Mouse (Mus musculus) testis, postnatal 14 days (tissue): ENCODE measurements around the gene Paqr3.

ENCODE experiments used
- DNase-seq: peaks from one replicate; pipeline ENCODE4 v3.0.0; 2021; ENCODE audit warnings: low spot score

Gene Paqr3

DNA sequence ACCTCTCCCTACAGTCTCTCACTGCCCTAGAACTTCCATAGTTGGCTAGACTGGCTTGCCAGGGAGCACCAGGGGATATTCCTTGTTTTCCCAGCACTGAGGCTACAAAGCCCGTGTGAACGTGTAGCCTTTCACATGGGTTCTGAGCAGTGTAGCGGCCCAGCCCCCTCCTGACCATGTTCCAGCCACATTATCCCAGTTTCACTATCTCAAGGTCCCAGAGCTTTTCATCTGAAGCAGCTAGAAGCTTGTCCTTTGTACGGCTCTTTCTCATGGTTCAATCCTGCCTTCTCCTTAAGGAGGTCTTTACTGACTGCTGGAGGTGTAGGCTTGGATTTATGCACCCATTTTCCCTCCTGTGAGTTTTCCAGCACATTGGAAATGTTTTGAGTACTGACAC lies 26.9 kb downstream of the Paqr3 start:
- DNase-seq = no peak

DNA sequence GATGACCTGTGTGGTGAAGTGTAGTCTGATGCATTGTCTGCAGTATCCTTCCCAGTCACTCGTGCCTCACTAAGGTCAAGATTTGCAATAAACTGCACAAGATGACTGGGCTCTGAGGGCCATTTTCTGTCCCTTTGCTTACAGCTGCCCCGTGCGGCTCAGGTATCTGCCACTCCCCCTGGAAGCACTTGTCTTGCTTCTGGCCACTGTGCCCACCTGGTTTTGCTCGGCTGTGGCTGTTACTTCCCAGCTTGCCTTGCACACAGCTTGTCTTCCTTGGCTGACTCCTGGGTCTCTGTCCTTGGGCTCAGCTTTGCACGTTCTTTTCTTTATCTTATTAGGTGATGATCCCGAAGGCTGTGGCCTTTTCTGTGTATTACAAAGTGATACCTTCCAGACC lies 27.7 kb downstream of the Paqr3 start:
- no peak for DNase-seq

GRCm38 (mm10) chr5:97081481-97081880 lies 29.9 kb downstream of the Paqr3 start:
- no peak for DNase-seq

DNA sequence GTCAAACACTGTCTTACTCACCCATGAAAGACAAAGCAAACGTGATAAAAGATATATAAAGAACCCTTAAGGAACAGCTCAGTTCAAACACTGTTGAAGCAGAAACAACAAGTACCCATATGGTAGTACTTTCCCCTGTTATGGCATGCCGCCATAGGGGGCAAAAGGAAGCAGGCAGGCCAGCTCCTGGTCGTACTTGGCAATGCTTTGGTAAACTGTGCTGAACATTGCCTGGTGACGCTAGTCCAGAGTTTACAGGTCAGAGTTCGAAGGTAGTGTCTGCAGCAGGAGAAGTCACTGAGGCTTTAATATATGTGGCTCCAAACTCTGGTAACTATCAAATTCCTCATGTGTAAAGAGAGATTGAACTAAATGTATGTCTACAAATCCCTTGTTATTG lies 32.8 kb downstream of the Paqr3 start:
- no peak for DNase-seq

GRCm38 (mm10) chr5:97077676-97078075 lies 33.7 kb downstream of the Paqr3 start:
- DNase-seq = no peak

DNA sequence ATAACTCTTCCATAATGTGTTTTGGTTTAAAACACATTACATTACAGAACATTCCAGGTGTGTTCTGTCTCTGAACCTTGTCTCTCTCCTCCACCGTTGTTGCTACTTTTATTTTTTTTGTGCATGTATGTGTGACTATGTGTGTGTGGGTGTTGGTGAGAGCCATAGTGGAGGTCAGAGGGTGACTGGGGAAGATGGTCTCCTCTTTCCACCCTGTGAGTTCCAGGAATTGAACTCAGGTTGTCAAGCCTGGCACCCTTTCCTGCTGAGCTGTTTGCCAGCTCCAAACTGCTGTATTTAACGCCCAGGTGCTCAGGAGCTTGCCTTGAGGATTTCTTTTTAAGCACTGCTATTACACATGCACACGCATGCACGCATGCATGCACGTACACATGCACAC lies 35.2 kb downstream of the Paqr3 start:
- no peak for DNase-seq

DNA sequence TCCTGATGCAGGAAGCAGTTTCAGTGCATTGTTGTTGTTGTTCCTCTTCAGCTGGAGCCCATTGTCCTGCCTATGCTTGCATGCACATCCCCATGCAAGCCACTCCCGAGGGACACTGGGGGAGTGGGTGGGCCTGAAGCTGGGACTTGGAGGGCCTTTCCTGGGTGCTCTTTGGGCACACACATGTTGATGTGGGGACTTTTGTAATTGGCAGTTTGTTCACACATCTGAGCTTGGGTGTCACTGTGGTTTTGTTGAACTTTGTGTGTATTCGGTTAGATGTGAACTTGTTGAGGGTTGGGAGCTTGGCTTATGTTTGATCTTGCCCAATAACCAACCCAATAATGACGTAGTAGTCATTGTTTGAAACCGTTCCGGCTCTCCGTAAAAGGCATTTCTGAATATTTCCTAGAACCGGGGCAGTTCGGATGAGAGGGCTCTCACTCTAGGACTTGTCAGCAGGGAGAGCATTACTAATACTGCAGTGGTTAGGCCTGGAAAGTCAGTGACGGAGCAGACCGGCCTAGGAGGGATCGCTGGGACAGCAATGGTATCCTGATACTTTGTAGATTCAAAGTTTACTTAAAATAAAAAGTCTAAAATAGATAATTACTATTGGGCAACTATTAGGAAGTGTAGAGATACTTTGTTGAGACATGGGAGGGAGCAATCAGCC lies 35.8 kb downstream of the Paqr3 start:
- DNase-seq = no peak

DNA sequence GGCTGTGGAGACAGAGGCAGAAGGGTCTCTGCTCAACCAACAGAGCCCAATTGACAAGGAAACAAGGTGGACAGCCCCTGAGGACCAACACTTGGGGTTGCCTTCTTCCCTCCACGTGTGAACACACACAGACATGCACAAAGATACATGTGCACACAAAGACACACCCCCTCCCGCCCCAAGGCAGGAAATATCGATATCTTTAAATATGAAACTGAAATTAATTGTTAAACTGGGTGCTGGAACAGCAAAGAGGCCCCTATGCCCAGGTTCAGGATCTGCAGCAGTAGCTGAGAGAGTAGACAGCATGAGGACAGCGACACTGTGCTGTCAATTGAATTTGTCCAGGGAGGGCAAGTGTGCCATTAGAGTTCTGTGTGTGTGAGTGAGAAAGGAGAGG lies 45.6 kb downstream of the Paqr3 start:
- DNase-seq = no peak

DNA sequence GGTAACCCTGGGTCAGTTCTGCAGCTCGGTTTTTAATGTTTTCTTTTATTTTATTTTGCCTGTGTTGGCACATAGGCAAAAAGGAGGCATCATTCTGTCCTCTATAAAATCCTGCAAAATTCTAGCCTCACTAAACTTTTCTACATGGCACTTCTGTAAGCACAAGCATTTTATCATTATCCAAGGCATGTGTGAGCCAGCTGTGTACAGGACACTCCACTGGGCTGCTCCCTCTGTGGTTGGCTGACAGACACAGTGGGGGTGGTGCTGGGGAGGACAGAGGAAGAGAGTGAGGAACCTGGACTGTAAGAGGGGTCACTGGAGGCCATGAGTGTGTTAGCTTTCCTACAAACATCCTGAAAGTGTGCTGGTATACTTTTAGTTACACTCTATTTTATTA lies 49.4 kb downstream of the Paqr3 start:
- no peak for DNase-seq

DNA sequence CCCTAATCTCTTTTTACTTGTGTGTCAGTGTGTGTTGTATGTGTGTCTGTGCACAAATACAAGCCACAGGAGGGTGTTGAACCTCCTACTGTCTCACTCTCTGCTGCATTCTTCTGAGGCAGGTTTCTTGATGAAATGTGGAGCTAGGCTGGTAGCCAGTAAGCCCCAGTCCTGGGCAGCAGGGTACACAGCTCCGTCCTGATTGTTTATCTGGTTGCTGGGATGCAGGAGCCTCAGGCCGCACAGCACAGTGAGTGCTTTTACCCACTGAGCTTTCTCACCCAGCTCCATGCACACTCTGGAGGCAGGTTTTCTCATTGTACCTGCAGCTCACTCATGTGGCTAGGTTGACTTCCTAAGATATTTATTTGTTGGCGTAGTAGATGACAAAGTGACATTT lies 50.5 kb downstream of the Paqr3 start:
- no peak for DNase-seq

- DNase-seq = no peak
Measured at GRCm38 (mm10) chr5:97056791-97057450, 54.5 kb downstream of the Paqr3 start.

DNA sequence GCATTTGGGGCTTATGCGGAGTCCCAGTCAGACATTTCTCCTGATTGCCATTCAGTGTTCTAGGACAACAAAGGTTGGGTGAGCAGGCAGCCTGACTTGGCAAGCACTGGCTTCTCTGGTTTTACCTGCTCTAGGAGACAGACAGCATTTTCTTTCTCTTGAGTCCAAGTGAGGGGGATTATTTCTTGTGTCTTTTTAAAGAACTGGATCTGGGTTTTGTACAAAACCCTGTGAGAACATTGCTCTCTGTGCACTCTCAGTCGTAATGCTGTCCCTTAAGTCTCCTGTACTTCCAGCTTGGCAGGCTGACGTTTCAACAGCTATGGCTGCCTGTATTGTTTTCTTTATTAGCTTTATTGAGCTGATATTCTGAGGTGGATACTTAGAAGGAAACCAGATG lies 55.0 kb downstream of the Paqr3 start:
- no peak for DNase-seq

- DNase-seq = no peak
Measured at GRCm38 (mm10) chr5:97055511-97056068, 55.8 kb downstream of the Paqr3 start.

DNA sequence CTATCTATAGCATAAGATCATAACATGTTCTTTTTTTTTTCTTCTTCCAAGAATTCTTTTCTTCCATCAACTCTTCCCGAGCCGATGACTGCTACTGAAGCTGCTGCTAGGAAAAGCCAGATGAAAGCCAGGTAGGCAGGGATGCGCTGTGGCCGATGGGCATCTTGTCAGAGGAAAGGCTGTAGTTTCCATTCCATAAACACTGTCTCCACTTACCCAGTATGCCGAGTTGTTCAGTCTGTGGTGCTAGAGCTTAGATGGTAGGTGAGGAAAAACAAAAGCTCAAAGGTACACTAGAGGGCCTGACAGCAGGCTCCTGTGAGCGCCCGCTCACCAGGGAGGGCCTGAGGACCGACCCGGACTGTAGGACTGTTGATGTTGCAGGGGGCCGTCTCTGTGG lies 56.6 kb downstream of the Paqr3 start:
- DNase-seq = no peak

GRCm38 (mm10) chr5:97054166-97054565 lies 57.2 kb downstream of the Paqr3 start:
- DNase-seq = no peak

- no peak for DNase-seq
Measured at GRCm38 (mm10) chr5:97048905-97049304, 62.5 kb downstream of the Paqr3 start.

DNA sequence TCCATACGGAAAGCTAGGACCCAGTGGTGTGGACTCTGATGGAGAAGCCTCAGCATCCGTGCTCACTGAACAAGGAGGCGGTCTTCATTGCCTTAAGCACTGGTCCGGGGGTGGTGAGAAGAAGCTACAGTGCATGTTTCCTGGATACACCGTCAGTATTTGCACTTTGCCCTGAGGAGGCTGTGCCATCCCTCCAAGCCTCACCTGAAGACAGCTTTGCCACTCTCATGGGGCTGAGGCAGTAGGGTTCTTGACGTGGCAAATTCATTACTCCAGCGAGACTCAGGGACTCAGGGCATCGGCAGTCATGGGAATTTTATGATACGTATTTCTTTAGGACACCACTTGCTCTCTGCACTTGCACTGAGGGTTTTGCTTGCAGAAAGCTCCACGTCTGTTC lies 64.7 kb downstream of the Paqr3 start:
- DNase-seq = no peak

GRCm38 (mm10) chr5:97045260-97045659 lies 66.1 kb downstream of the Paqr3 start:
- DNase-seq = no peak
